Mouse (Mus musculus) CH12.LX (cell line): ENCODE results near the gene Slc26a10.

Experiments
- BHLHE40 ChIP-seq: IDR thresholded peaks from 2 replicates; pipeline ENCODE4 v1.6.1; 2011; ENCODE audit warnings: mild to moderate bottlenecking, low read depth, low read length, improper control_type of control experiment
- CTCF ChIP-seq, 2 experiments: IDR thresholded peaks in 1 of 2; conservative IDR thresholded peaks in 1 of 2; 2 replicates each; pipeline ENCODE4 v1.5.1; 2011 to 2012; ENCODE audit warnings: low read depth in 2 of 2, low read length in 2 of 2, improper control_type of control experiment in 1 of 2, inconsistent platforms in 1 of 2, mild to moderate bottlenecking in 1 of 2, moderate library complexity in 1 of 2
- JUN ChIP-seq: IDR thresholded peaks from 2 replicates; pipeline ENCODE4 v1.6.1; 2011; ENCODE audit warnings: low read depth, mild to moderate bottlenecking, low read length, improper control_type of control experiment, moderate library complexity; ENCODE audit not compliant: insufficient read depth
- MYC ChIP-seq: IDR thresholded peaks from 2 replicates; pipeline ENCODE4 v1.6.1; 2011; ENCODE audit warnings: low read depth, mild to moderate bottlenecking, improper control_type of control experiment, low read length
- NRF1 ChIP-seq: IDR thresholded peaks from 2 replicates; pipeline ENCODE4 v1.6.1; 2014; ENCODE audit warnings: low read depth, mild to moderate bottlenecking, inconsistent platforms, low read length, improper control_type of control experiment, moderate library complexity

DNA sequence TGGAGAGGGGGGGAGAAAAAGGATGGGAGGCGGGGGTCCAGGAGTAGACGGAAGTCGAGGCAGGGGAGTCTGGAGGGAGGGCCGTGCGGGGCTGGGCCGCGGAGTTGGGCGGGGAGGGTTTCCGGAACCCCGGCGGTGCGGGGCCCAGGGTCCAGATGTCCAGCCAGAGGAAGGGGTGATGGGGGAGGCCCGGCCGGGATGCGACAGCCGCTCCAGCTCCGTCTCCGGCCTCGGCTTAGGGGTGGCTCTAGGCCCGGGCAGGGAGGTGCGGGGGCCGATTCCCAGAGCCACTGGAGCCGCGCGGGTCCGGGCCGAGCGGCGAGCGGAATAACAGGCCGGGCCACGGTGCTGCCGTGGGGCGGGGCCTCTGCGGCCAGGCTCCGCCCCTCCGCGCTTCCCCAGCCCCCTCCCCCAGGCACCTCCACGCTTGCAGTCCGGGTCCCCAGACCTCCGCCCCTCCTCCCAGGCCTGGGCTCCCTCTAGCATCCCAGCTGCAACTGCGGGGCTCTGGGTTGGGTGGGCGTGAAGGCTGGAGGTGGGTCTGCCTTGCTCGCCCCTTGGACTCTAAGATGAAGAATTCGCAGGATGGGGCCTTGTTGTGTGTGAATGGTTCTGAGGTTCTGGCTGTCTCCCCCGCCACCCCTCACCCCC lies 8.1 kb upstream of the Slc26a10 start:
- TF ChIP-seq CTCF (conservative IDR thresholded peaks at IDR 0.05 in 1 of 2, IDR thresholded peaks at IDR 0.05 in 1 of 2; ENCODE audit: low read depth in 2 of 2, low read length in 2 of 2) (no peak), JUN (no peak), MYC (no peak), BHLHE40 (no peak), NRF1 (no peak)
